Mouse (Mus musculus) midbrain, embryonic 16.5 days (tissue): Measurements from ENCODE around the gene Gm13306. TPM values are rescaled to one million over a fixed set of nuclear protein-coding genes. Genes with fewer than 3 reads are reported as not detected.
"Not testable (repeated sequence)": the region's sequence is repeated elsewhere in the genome, so short reads cannot be mapped to it uniquely, and the experiment has no call there.

Experiments
- ATAC-seq: fragments of 200-750 bp; cut with Nextera tagmentation; 2 replicates; pipeline ENCODE4 v1.8.0; 2017; ENCODE audit warnings: moderate TSS enrichment
- H3K27ac ChIP-seq: fragments of 300-500 bp; sonication (generic); 2 replicates; pipeline ENCODE4 v1.5.1; 2014; ENCODE audit warnings: mild to moderate bottlenecking, low read length, mixed read lengths
- H3K27me3 ChIP-seq: fragments of 300-500 bp; sonication (generic); 2 replicates; pipeline ENCODE4 v1.6.1; 2014; ENCODE audit warnings: low read depth, low read length, mixed read lengths; ENCODE audit not compliant: control insufficient read depth, insufficient read depth
- H3K36me3 ChIP-seq: fragments of 300-500 bp; sonication (generic); 2 replicates; pipeline ENCODE4 v1.6.1; 2014; ENCODE audit warnings: mild to moderate bottlenecking, low read length, moderate library complexity, mixed read lengths; ENCODE audit not compliant: control insufficient read depth, insufficient read depth
- H3K4me1 ChIP-seq: fragments of 300-500 bp; sonication (generic); 2 replicates; pipeline ENCODE4 v1.6.1; 2014; ENCODE audit warnings: mild to moderate bottlenecking, low read length, mixed read lengths; ENCODE audit not compliant: control insufficient read depth, insufficient read depth
- H3K4me2 ChIP-seq: fragments of 300-500 bp; sonication (generic); 2 replicates; pipeline ENCODE4 v1.6.1; 2014; ENCODE audit warnings: mild to moderate bottlenecking, low read length, mixed read lengths
- H3K4me3 ChIP-seq: fragments of 300-500 bp; sonication (generic); 2 replicates; pipeline ENCODE4 v1.5.1; 2014; ENCODE audit warnings: low read depth, mild to moderate bottlenecking, low read length, moderate library complexity, mixed read lengths
- H3K9ac ChIP-seq: fragments of 300-500 bp; sonication (generic); 2 replicates; pipeline ENCODE4 v1.6.1; 2014; ENCODE audit warnings: low read depth, low read length, mixed read lengths
- H3K9me3 ChIP-seq: fragments of 300-500 bp; sonication (generic); replicated peaks from 2 replicates; pipeline ENCODE4 v1.6.1; 2014; ENCODE audit warnings: mild to moderate bottlenecking, low read length, mixed read lengths; ENCODE audit not compliant: control insufficient read depth, poor library complexity, severe bottlenecking
- WGBS: fragments of 180-500 bp; shearing (Covaris S2); extraction: QIAGEN DNeasy Blood & Tissue Kit; methylation state at CpG from one replicate; pipeline ENCODE4 v1.1.7; 2014; 5-methylcytosine and 5-hydroxymethylcytosine counted together
- polyA plus RNA-seq: library from polyadenylated mRNA; unstranded; fragments of >200 nt; fragmentation: Nextera tagmentation; extraction: Ambion mirVana; gene quantifications from 2 replicates; pipeline ENCODE4 v1.2.1, GENCODE M21; 2015

Gene Gm13306
- polyA plus RNA-seq, result 3.9 and 4.0 TPM in 2 replicates

DNA sequence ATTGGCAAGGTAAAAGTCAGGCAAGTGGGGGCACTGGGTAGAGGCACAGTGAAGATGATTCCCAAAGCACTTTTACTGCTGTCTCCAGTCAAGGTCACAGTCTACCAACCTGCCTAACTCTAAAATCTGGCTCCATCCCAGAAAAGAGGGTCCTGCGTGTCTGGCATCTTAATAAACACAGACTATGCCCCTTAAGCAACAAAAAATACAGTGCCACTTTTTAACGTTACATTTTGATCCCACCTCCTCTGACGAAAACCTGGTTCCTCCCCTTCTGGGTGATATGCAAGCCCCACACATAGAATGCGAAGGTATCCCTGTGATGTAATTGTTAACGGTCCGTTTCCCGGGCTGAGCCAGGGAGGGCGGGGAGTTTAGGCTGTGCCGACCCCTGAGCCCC lies at the start of gene Gm13306:
Gene Gm13306 (plus strand): TSS at position 301 of the 400 bp plus-strand sequence.
- ATAC-seq, H3K36me3 ChIP-seq, H3K27me3 ChIP-seq, H3K4me1 ChIP-seq, H3K9me3 ChIP-seq, H3K9ac ChIP-seq, H3K27ac ChIP-seq, H3K4me3 ChIP-seq, H3K4me2 ChIP-seq: not testable (repeated sequence)
- WGBS, result no CpG with 5 or more reads among the region's 9 CpGs

DNA sequence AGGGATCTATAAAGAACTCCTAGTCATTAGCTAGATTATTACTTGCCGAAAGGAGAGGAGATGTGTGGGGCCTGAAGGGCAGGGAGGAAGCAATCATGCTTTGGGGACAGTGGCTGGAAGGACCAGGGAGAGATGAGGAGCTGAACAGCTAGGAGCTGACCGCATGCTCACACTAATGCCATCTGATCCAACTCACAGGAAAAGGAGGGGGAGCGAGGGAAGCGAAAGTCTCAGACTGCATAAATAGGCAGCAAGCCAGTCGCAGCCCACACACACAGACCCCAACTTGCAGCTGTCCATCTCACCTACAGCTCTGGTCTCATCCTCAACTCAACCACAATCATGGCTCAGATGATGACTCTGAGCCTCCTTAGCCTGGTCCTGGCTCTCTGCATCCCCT lies 38.7 kb upstream of the Gm13306 start, which contains the start of gene Gm13304:
Gene Gm13304 (plus strand): TSS at position 301 of the 400 bp plus-strand sequence.
- not testable (repeated sequence) for H3K9me3 ChIP-seq, H3K9ac ChIP-seq, ATAC-seq, H3K36me3 ChIP-seq, H3K4me1 ChIP-seq, H3K4me3 ChIP-seq, H3K4me2 ChIP-seq, H3K27me3 ChIP-seq, H3K27ac ChIP-seq
- WGBS, result no CpG with 5 or more reads among the region's 5 CpGs

DNA sequence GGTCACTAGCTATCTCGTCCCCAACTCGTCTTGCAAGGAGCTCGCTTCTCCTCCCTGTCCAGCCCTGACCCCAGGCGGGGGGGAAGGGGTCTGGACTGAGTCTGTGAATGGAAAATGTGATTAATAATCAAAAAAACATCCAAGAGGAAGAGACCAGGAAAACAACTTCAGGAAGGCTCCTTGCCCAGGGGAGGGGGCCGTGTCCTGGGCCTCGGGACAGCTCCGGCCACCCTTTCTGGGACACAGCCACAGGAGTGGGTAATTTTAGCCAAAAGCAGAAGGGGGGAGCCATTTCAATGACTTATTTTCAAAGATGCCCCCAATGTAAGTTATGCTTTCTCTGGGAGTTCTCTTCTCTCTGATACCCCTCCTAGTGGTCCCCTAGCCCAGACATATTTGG lies 15.3 kb downstream of the Gm13306 start, which contains the start of gene Gm13305:
Gene Gm13305 (minus strand): TSS at position 101 of the 400 bp plus-strand sequence.
- H3K9me3 ChIP-seq, H3K9ac ChIP-seq, ATAC-seq, H3K4me2 ChIP-seq, H3K27me3 ChIP-seq, H3K4me1 ChIP-seq, H3K27ac ChIP-seq, H3K36me3 ChIP-seq, H3K4me3 ChIP-seq: not testable (repeated sequence)
- no CpG with 5 or more reads among the region's 7 CpGs for WGBS

DNA sequence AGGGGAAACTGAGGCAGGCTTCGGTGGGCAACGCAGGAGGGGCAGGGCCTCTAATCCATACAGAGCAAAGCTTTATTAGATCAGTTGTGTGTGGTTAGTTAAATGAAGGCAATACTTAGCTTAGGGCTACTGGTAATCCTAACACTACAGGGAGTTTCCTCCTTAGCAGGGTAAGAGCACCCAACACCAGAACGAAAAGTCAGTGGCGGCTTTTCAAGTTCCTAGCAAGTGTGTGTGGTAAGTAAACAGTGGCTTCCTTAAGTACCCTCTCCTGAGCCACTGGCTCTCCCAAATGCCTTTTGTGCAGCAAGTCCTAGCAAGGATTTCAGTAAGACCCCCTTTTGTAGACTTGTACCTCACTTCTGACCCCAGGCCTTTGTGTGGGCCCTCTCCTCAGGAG lies 25.0 kb downstream of the Gm13306 start:
- not testable (repeated sequence) for H3K27me3 ChIP-seq, H3K9me3 ChIP-seq, ATAC-seq, H3K4me1 ChIP-seq, H3K36me3 ChIP-seq, H3K4me2 ChIP-seq, H3K27ac ChIP-seq, H3K9ac ChIP-seq, H3K4me3 ChIP-seq
- WGBS, result no CpG with 5 or more reads among the region's 4 CpGs

DNA sequence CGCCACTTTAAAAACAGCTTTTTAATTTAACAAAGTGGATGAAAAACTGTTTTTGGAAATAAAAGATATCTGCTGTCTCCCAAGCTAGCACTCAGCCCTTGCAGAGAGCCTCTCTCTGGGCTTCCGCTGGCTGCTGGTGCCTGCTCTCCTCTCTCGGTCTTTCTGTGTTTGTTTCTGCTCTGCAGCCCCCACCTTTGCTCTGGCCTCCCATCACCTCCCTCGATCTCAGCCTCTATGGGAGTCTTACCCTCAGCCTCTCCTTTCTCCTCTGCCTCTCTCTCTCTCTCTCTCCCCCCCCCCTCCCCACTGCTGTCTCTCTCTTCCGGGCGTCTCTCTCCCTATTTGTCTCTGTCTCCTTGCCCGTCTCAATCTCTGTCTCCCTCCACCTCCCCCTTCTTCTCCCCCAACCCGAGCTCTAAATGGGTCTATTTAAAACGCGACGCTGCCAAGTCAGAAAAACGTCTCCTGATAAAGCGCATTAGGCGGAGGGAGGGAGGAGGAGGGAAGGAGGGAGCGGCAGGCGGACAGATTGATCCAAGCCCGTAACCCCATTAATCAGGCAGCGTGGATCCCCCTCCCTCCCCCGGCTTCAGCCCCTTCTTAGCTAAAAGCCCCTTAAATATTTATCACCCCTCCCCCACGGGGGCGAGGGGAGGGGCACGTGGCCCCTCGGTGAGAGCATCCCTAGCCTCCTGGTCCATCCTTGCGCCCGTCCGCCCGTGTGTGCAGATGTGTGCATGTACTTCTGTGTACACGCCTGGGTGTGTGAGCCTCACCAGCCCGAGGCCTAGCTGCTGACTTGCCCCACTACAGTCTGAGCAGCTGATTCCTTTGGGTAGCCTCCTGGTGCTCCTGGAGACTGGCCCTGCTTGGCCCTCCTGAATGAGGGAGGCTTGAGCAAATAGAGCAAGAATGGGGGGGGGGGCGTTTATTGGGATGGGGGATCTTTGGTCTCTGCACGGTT lies 30.3 kb downstream of the Gm13306 start:
- not testable (repeated sequence) for H3K9ac ChIP-seq, H3K36me3 ChIP-seq, H3K27ac ChIP-seq, H3K4me1 ChIP-seq, H3K27me3 ChIP-seq, H3K4me2 ChIP-seq, H3K9me3 ChIP-seq, H3K4me3 ChIP-seq
- no CpG with 5 or more reads among the region's 31 CpGs for WGBS
- ATAC-seq, result peak; percentile 72; the same call in 1 of the 2 replicates

DNA sequence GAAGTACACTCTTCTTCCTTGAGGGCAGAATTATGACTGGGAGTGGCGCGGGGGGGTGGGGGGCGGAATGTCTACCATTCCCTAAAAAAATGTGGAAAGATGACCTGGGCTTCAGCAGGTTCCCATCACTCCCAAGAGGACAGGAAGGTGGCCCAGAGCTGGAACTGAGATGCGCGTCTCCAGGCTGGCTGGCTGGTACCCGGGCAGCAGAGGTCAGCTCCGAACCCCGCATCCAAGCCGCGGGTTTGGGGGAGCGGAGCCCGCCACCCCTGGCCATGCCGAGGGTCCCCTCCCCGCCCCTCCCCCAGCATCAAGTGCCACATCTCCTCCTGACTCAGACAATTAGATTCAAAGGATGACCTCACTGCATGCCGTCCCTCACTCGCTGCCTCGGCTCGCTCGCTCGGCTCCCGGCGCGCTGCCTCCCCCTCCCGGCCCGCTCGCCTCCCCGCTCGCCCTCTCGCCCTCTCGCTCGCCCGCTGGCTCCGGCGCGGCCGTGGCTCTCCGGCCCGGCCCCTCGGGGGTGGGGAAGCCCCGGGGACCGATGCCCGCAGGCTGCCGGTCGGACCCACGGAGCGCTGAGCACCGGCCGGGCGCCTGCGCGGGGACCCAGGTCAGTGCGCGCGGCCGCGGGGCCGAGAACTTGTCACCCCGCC lies 31.2 kb downstream of the Gm13306 start:
- not testable (repeated sequence) for H3K4me3 ChIP-seq, H3K4me2 ChIP-seq, H3K4me1 ChIP-seq, H3K27me3 ChIP-seq, H3K9ac ChIP-seq, H3K27ac ChIP-seq, H3K9me3 ChIP-seq, H3K36me3 ChIP-seq
- peak; percentile 60 for ATAC-seq
- WGBS, result no CpG with 5 or more reads among the region's 58 CpGs

DNA sequence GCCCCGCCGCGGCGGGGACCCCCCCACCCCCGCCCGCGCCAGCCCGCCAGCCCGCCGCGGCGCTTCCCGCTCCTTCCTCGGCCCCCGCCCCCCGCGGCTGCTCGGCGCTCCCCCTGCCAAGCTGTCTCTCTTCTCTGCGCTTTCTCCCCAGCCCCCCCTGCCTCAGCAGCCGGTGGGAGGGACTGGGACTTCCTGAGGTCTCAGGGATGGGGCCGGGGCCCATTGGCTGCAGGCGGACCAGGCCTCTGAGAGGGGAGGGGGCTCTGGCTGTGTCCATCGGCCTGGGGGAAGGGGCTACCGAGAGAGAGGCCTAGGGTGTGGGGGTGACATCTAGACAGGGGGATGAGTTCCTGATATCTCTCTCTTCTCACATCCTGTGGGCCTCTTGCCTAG lies 31.7 kb downstream of the Gm13306 start:
- H3K4me2 ChIP-seq, H3K27me3 ChIP-seq, ATAC-seq, H3K4me1 ChIP-seq, H3K36me3 ChIP-seq, H3K9me3 ChIP-seq, H3K4me3 ChIP-seq, H3K9ac ChIP-seq, H3K27ac ChIP-seq: not testable (repeated sequence)
- no CpG with 5 or more reads among the region's 25 CpGs for WGBS
